Mouse (Mus musculus): ENCODE measurements around the gene Rhox4e. TPM values are rescaled to one million over a fixed set of nuclear protein-coding genes. Genes with fewer than 3 reads are reported as not detected.

Gene Rhox4e
- not detected in 2 replicates for polyA plus RNA-seq (2015; fragmentation: Nextera tagmentation; extraction: Ambion mirVana)

DNA sequence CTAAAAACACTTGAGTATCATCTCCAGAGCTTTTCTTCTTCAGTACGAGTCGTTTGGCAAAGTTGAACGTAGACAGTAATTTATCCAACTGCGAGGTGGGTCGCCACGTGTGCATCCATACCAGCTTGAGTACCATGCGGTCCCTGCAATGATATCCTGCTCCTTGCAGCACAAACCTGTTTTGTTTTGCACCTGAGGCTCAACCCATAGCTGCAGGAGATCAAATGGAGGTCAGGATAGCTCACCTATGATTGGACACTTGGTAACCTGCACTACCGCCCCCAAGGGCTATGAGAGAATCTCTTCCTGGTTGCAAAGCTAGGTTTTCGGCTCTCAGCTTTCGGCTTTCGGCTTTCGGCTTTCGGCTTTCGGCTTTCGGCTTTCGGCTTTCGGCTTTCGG is at the start of gene Rhox4e:
Rhox4e (plus strand) TSS at position 301 of the 400 bp plus-strand sequence.

DNA sequence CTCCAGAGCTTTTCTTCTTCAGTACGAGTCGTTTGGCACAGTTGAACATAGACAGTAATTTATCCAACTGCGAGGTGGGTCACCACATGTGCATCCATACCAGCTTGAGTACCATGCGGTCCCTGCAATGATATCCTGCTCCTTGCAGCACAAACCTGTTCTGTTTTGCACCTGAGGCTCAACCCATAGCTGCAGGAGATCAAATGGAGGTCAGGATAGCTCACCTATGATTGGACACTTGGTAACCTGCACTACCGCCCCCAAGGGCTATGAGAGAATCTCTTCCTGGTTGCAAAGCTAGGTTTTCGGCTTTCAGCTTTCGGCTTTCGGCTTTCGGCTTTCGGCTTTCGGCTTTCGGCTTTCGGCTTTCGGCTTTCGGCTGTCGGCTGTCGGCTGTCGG is 43.2 kb upstream of the Rhox4e start, which contains the start of gene Rhox4d:
Rhox4d (plus strand) TSS at position 301 of the 400 bp plus-strand sequence.

GRCm38 (mm10) chrX:37530152-37530551 is 27.1 kb upstream of the Rhox4e start, which contains the start of gene Rhox2e:
TSS of gene Rhox2e (plus strand) at chrX:37530452.

GRCm38 (mm10) chrX:37541719-37542118 is 15.5 kb upstream of the Rhox4e start, which contains the start of gene Rhox3e:
TSS of gene Rhox3e (plus strand) at chrX:37542019.

GRCm38 (mm10) chrX:37571105-37571504 is 13.9 kb downstream of the Rhox4e start, which contains the start of gene Rhox2f:
TSS of gene Rhox2f (plus strand) at chrX:37571405.

DNA sequence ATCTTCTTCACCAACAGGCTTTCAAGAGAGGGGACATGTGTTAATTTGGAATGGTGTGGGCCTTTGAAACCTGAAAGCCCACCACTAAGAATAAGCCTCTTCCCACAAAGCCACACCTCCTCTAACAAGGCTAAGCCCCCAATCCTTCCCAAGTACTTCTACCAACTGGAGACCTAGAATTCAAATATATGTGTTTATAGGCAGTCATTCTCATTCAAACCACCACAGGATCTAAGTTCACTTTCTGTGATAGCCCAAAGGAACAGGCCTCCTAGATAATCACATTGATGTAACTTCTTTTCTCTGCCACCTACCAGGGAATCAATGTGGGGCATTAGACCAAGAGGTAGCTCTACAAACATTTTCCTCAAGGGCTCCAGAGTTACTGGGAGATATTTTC is 23.5 kb downstream of the Rhox4e start, which contains the start of gene Rhox3f:
Rhox3f (plus strand) TSS at position 301 of the 400 bp plus-strand sequence.

GRCm38 (mm10) chrX:37607604-37608003 is 50.4 kb downstream of the Rhox4e start, which contains the start of gene Rhox4f:
TSS of gene Rhox4f (minus strand) at chrX:37607704.

Other genes starting within 250 kb of the Rhox4e start
- gene Rhox3a2, start 177.4 kb upstream of the Rhox4e start, polyA plus RNA-seq (2015; fragmentation: Nextera tagmentation; extraction: Ambion mirVana): not detected in 2 replicates
- gene Rhox4a2, start 166.6 kb upstream of the Rhox4e start, polyA plus RNA-seq (2015; fragmentation: Nextera tagmentation; extraction: Ambion mirVana): not detected in 2 replicates
- gene Rhox2b, start 145.3 kb upstream of the Rhox4e start, polyA plus RNA-seq (2015; fragmentation: Nextera tagmentation; extraction: Ambion mirVana): not detected in 2 replicates
- not detected in 2 replicates for gene Rhox4b, start 124.9 kb upstream of the Rhox4e start, polyA plus RNA-seq (2015; fragmentation: Nextera tagmentation; extraction: Ambion mirVana)
- not detected in 2 replicates for gene Rhox2c, start 103.7 kb upstream of the Rhox4e start, polyA plus RNA-seq (2015; fragmentation: Nextera tagmentation; extraction: Ambion mirVana)
- gene Rhox3c, start 98.8 kb upstream of the Rhox4e start, polyA plus RNA-seq (2015; fragmentation: Nextera tagmentation; extraction: Ambion mirVana): not detected in 2 replicates
- gene Rhox4c, start 77.1 kb upstream of the Rhox4e start, polyA plus RNA-seq (2015; fragmentation: Nextera tagmentation; extraction: Ambion mirVana): not detected in 2 replicates
- not detected in 2 replicates for gene Rhox2d, start 64.0 kb upstream of the Rhox4e start, polyA plus RNA-seq (2015; fragmentation: Nextera tagmentation; extraction: Ambion mirVana)
- gene Rhox4d, start 43.1 kb upstream of the Rhox4e start, polyA plus RNA-seq (2015; fragmentation: Nextera tagmentation; extraction: Ambion mirVana): not detected in 2 replicates
- gene Rhox2e, start 27.0 kb upstream of the Rhox4e start, polyA plus RNA-seq (2015; fragmentation: Nextera tagmentation; extraction: Ambion mirVana): not detected in 2 replicates
- not detected in 2 replicates for gene Rhox3e, start 15.4 kb upstream of the Rhox4e start, polyA plus RNA-seq (2015; fragmentation: Nextera tagmentation; extraction: Ambion mirVana)
- gene Rhox2f, start 14.0 kb downstream of the Rhox4e start, polyA plus RNA-seq (2015; fragmentation: Nextera tagmentation; extraction: Ambion mirVana): not detected in 2 replicates
- gene Rhox3f, start 23.6 kb downstream of the Rhox4e start, polyA plus RNA-seq (2015; fragmentation: Nextera tagmentation; extraction: Ambion mirVana): not detected in 2 replicates
- gene Rhox4f, start 50.3 kb downstream of the Rhox4e start, polyA plus RNA-seq (2015; fragmentation: Nextera tagmentation; extraction: Ambion mirVana): not detected in 2 replicates
- gene Rhox3g, start 71.2 kb downstream of the Rhox4e start, polyA plus RNA-seq (2015; fragmentation: Nextera tagmentation; extraction: Ambion mirVana): not detected in 2 replicates
- gene Rhox2g, start 86.1 kb downstream of the Rhox4e start, polyA plus RNA-seq (2015; fragmentation: Nextera tagmentation; extraction: Ambion mirVana): not detected in 2 replicates
- gene Rhox4g, start 93.9 kb downstream of the Rhox4e start, polyA plus RNA-seq (2015; fragmentation: Nextera tagmentation; extraction: Ambion mirVana): not detected in 2 replicates
- not detected in 2 replicates for gene Rhox3h, start 111.4 kb downstream of the Rhox4e start, polyA plus RNA-seq (2015; fragmentation: Nextera tagmentation; extraction: Ambion mirVana)
- gene Rhox2h, start 115.9 kb downstream of the Rhox4e start, polyA plus RNA-seq (2015; fragmentation: Nextera tagmentation; extraction: Ambion mirVana): not detected in 2 replicates
- 0.39 TPM in 1 of 2 replicates, not detected in the other for gene Rhox5, start 247.4 kb downstream of the Rhox4e start, polyA plus RNA-seq (2015; fragmentation: Nextera tagmentation; extraction: Ambion mirVana)